Mouse (Mus musculus) CH12.LX (cell line): ENCODE data around the gene Ywhag. TPM values are rescaled to one million over a fixed set of nuclear protein-coding genes. Genes with fewer than 3 reads are reported as not detected.

Experiments used
- DNase-seq: peaks from one replicate; pipeline ENCODE4 v3.0.0-alpha.2; 2013; ENCODE audit errors: extremely low read depth
- H3K27ac ChIP-seq: 2 replicates; pipeline ENCODE4 v1.5.1; 2012; ENCODE audit warnings: low read depth, mild to moderate bottlenecking, control low read depth, moderate library complexity; ENCODE audit not compliant: insufficient read depth
- H3K27me3 ChIP-seq: replicated peaks from 2 replicates; pipeline ENCODE3; 2012; ENCODE audit warnings: inconsistent platforms
- H3K36me3 ChIP-seq, 2 experiments: replicated peaks in 1 of 2; 2 replicates each; pipeline versions ENCODE3 to v1.6.1; 2012; ENCODE audit warnings: inconsistent platforms in 1 of 2, low read length in 1 of 2, mild to moderate bottlenecking in 1 of 2, mixed read lengths in 1 of 2, moderate library complexity in 1 of 2; ENCODE audit not compliant: control insufficient read depth in 1 of 2, insufficient read depth in 1 of 2
- H3K4me1 ChIP-seq, 2 experiments: 2 replicates each; pipeline ENCODE4 v1.6.1; 2012; ENCODE audit warnings: inconsistent platforms in 1 of 2, moderate library complexity in 1 of 2; ENCODE audit not compliant: insufficient read depth in 2 of 2, control insufficient read depth in 1 of 2
- H3K4me2 ChIP-seq: 2 replicates; pipeline ENCODE4 v1.6.1; 2012; ENCODE audit warnings: low read depth, mild to moderate bottlenecking, control low read depth; ENCODE audit not compliant: poor library complexity, insufficient read depth, severe bottlenecking
- H3K4me3 ChIP-seq, 3 experiments: fragments of 150-350 bp in 1 of 3; sonication (generic) in 1 of 3; replicated peaks in 1 of 3; 2 replicates each; pipeline versions ENCODE3 to v1.5.1; 2011 to 2012; ENCODE audit warnings: low read depth in 2 of 3, low read length in 2 of 3, mild to moderate bottlenecking in 2 of 3, moderate library complexity in 2 of 3, control low read depth in 1 of 3, improper control_type of control experiment in 1 of 3, inconsistent platforms in 1 of 3, mixed read lengths in 1 of 3; ENCODE audit not compliant: poor library complexity in 1 of 3
- H3K79me2 ChIP-seq: replicated peaks from 2 replicates; pipeline ENCODE4 v1.6.1; 2012; ENCODE audit warnings: mild to moderate bottlenecking, moderate library complexity; ENCODE audit not compliant: control insufficient read depth, poor library complexity, insufficient read depth, severe bottlenecking; ENCODE audit errors: extremely low read depth
- H3K9ac ChIP-seq: 2 replicates; pipeline ENCODE4 v1.6.1; 2012; ENCODE audit warnings: low read depth, mild to moderate bottlenecking, control low read depth, moderate library complexity; ENCODE audit not compliant: insufficient read depth
- H3K9me3 ChIP-seq: replicated peaks from 2 replicates; pipeline ENCODE3; 2012; ENCODE audit warnings: low read length, inconsistent platforms, mixed read lengths
- BHLHE40 ChIP-seq: IDR thresholded peaks from 2 replicates; pipeline ENCODE4 v1.6.1; 2011; ENCODE audit warnings: mild to moderate bottlenecking, low read depth, low read length, improper control_type of control experiment
- CHD2 ChIP-seq: IDR thresholded peaks from 2 replicates; pipeline ENCODE4 v1.6.1; 2011; ENCODE audit warnings: low read length, improper control_type of control experiment
- CTCF ChIP-seq, 2 experiments: IDR thresholded peaks in 1 of 2; conservative IDR thresholded peaks in 1 of 2; 2 replicates each; pipeline ENCODE4 v1.5.1; 2011 to 2012; ENCODE audit warnings: low read depth in 2 of 2, low read length in 2 of 2, improper control_type of control experiment in 1 of 2, inconsistent platforms in 1 of 2, mild to moderate bottlenecking in 1 of 2, moderate library complexity in 1 of 2
- ELF1 ChIP-seq: IDR thresholded peaks from 2 replicates; pipeline ENCODE4 v1.6.1; 2014; ENCODE audit warnings: low read depth, mild to moderate bottlenecking, inconsistent platforms, low read length, improper control_type of control experiment
- EP300 ChIP-seq: IDR thresholded peaks from 2 replicates; pipeline ENCODE4 v1.6.1; 2011; ENCODE audit warnings: low read length, improper control_type of control experiment
- ETS1 ChIP-seq: conservative IDR thresholded peaks from 2 replicates; pipeline ENCODE4 v1.6.1; 2012; ENCODE audit warnings: low read depth, mild to moderate bottlenecking, inconsistent platforms, low read length, improper control_type of control experiment, moderate library complexity
- JUN ChIP-seq: IDR thresholded peaks from 2 replicates; pipeline ENCODE4 v1.6.1; 2011; ENCODE audit warnings: low read depth, mild to moderate bottlenecking, low read length, improper control_type of control experiment, moderate library complexity; ENCODE audit not compliant: insufficient read depth
- JUND ChIP-seq: conservative IDR thresholded peaks from 2 replicates; pipeline ENCODE4 v1.6.1; 2011; ENCODE audit warnings: low read depth, low read length, improper control_type of control experiment
- KAT2A ChIP-seq: IDR thresholded peaks from 2 replicates; pipeline ENCODE4 v1.6.1; 2012; ENCODE audit warnings: low read length, improper control_type of control experiment, inconsistent platforms; ENCODE audit not compliant: insufficient replicate concordance
- MXI1 ChIP-seq: IDR thresholded peaks from 2 replicates; pipeline ENCODE4 v1.6.1; 2011; ENCODE audit warnings: mild to moderate bottlenecking, low read depth, low read length, improper control_type of control experiment
- MYC ChIP-seq: IDR thresholded peaks from 2 replicates; pipeline ENCODE4 v1.6.1; 2011; ENCODE audit warnings: low read depth, mild to moderate bottlenecking, improper control_type of control experiment, low read length
- NELFE ChIP-seq: IDR thresholded peaks from 2 replicates; pipeline ENCODE4 v1.6.1; 2011; ENCODE audit warnings: low read depth, low read length, improper control_type of control experiment
- NRF1 ChIP-seq: IDR thresholded peaks from 2 replicates; pipeline ENCODE4 v1.6.1; 2014; ENCODE audit warnings: low read depth, mild to moderate bottlenecking, inconsistent platforms, low read length, improper control_type of control experiment, moderate library complexity
- POLR2A ChIP-seq: IDR thresholded peaks from 2 replicates; pipeline ENCODE4 v1.6.1; 2011; ENCODE audit warnings: low read depth, mild to moderate bottlenecking, improper control_type of control experiment, low read length
- POLR2AphosphoS2 ChIP-seq: IDR thresholded peaks from 2 replicates; pipeline ENCODE4 v1.6.1; 2011; ENCODE audit warnings: low read depth, low read length, improper control_type of control experiment
- RAD21 ChIP-seq: IDR thresholded peaks from 2 replicates; pipeline ENCODE4 v1.6.1; 2011; ENCODE audit warnings: low read depth, mild to moderate bottlenecking, low read length, improper control_type of control experiment, moderate library complexity
- RCOR1 ChIP-seq: conservative IDR thresholded peaks from 2 replicates; pipeline ENCODE4 v1.6.1; 2012; ENCODE audit warnings: low read depth, mild to moderate bottlenecking, inconsistent platforms, low read length, improper control_type of control experiment
- SMC3 ChIP-seq: IDR thresholded peaks from 2 replicates; pipeline ENCODE4 v1.6.1; 2011; ENCODE audit warnings: low read depth, low read length, improper control_type of control experiment
- USF1 ChIP-seq: IDR thresholded peaks from 2 replicates; pipeline ENCODE4 v1.6.1; 2014; ENCODE audit warnings: low read depth, mild to moderate bottlenecking, inconsistent platforms, low read length, improper control_type of control experiment
- USF2 ChIP-seq: conservative IDR thresholded peaks from 2 replicates; pipeline ENCODE4 v1.6.1; 2011; ENCODE audit warnings: low read depth, low read length, improper control_type of control experiment
- ZC3H11A ChIP-seq: IDR thresholded peaks from 2 replicates; pipeline ENCODE4 v1.6.1; 2012; ENCODE audit warnings: low read depth, mild to moderate bottlenecking, inconsistent platforms, low read length, improper control_type of control experiment
- ZNF384 ChIP-seq: IDR thresholded peaks from 2 replicates; pipeline ENCODE4 v1.6.1; 2012; ENCODE audit warnings: low read depth, low read length, improper control_type of control experiment, inconsistent platforms
- dilution Hi-C: fragments of 300-500 bp; cut with MboI; formaldehyde crosslinking; loops from 2 replicates; pipeline ENCODE4 v1.14.3; 2020; ENCODE audit warnings: low sequenced_read_pairs; ENCODE audit not compliant: extremely low pct_unique_long_range_greater_than_20kb, extremely low pct_ligation_motif_present
- in situ Hi-C: fragments of 300-500 bp; cut with MboI; formaldehyde crosslinking; loops from 3 replicates; pipeline ENCODE4 v1.14.3; 2019; ENCODE audit warnings: low sequenced_read_pairs, low pct_ligation_motif_present, low pct_unique_long_range_greater_than_20kb, mixed read lengths
- polyA plus RNA-seq: library from polyadenylated mRNA; unstranded; fragments of >175 nt; gene quantifications from 2 replicates; pipeline ENCODE4 v1.2.1, GENCODE M21; 2012; ENCODE audit warnings: low read depth; ENCODE audit not compliant: insufficient read length
- total RNA-seq, 2 experiments: library from RNA; depleted of rRNA; stranded (reverse); fragments of 300-350 nt in 1 of 2; fragments of >200 nt in 1 of 2; gene quantifications; 2 replicates each; pipeline ENCODE4 v1.2.3; 2012 to 2014

Gene Ywhag
- total and polyA plus RNA-seq, 3 experiments = 55.3 to 239 (median 77.3) TPM

DNA sequence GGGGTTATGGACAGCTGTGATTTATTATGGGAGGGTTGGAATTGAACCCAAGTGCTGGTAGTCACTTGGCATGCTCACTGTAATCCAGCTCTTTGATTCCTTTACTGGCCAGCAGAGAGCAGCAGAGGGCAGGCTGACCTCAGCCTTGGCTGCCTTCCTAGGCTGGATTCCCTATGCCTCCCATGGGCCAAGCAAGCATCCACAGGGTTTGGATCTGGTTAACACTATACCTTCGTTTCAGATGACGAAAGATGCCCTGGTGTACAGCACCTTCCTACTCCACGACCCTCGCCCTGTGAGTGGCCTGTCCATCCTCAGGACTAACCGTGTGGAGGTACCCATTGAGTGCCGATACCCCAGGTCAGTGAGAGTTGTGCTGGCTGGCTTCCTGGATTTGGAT is 48.0 kb upstream of the Ywhag start:
- peak; percentile 54 for DNase-seq

DNA sequence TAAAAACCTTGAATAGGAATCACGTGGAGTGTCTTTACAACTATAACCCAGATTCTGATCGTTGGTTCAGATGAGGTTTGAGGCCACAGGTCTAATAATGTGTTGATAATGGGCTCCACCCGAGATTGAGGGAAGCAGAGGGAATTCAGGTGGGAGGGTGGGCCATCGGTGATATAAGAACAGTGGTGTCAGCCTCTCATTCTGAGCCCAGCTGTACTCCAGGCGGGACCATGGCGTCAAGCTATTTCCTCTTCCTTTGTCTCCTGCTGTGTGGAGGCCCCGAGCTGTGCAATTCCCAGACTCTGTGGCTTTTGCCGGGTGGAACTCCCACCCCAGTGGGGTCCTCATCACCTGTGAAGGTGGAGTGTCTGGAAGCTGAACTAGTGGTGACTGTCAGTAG is 45.5 kb upstream of the Ywhag start, which contains the start of gene Zp3:
TSS of gene Zp3 (plus strand) at position 196 of the 400 bp plus-strand sequence.
- Histone ChIP-seq H3K27ac (no peak within 1 kb of the TSS), H3K4me3 (no peak within 1 kb of the TSS), H3K9ac (no peak within 1 kb of the TSS), H3K27me3 (peaks cover 3% of the 10 kb centered on the region), H3K4me1 (peaks cover 0 to 4% of the 10 kb centered on the region in 2 experiments; a peak in 2 of 4 replicates), H3K36me3 (no peaks in the 10 kb centered on the region), H3K4me2 (no peak within 1 kb of the TSS), H3K79me2 (no peaks in the 10 kb centered on the region), H3K9me3 (no peaks in the 10 kb centered on the region)
- TF ChIP-seq KAT2A = no peak
- no peak for TF ChIP-seq USF1
- no peak for TF ChIP-seq CTCF (conservative IDR thresholded peaks at IDR 0.05 in 1 of 2, IDR thresholded peaks at IDR 0.05 in 1 of 2; ENCODE audit: low read depth in 2 of 2, low read length in 2 of 2)
- no peak for TF ChIP-seq USF2
- no peak for TF ChIP-seq JUND
- TF ChIP-seq RCOR1 = no peak
- no peak for TF ChIP-seq EP300
- dilution Hi-C loops (no loop called here), in situ Hi-C loops (loop anchor here (5.0 to 10.0 kb wide), 2 partner anchors 77 to 195 kb away; partner anchors contain the start of gene Orai2)
- DNase-seq = no peak

More for the DNA sequence above, 48.0 kb upstream of the Ywhag start:
- H3K4me1 ChIP-seq = peaks cover 0 to 4% of the 10 kb centered on the region in 2 experiments; a peak in 1 of 4 replicates
- TF ChIP-seq CHD2 (no peak), POLR2A (no peak), RCOR1 (no peak), MYC (no peak), ELF1 (no peak), BHLHE40 (no peak), ZC3H11A (peak; percentile 72), SMC3 (peak; percentile 96), NRF1 (peak; percentile 23; the same call in 1 of the 2 replicates), RAD21 (peak; percentile 84), ETS1 (no peak), MXI1 (no peak), ZNF384 (no peak), NELFE (no peak; the same call in 1 of the 2 replicates), POLR2AphosphoS2 (no peak), JUN (no peak), CTCF (conservative IDR thresholded peaks at IDR 0.05 in 1 of 2, IDR thresholded peaks at IDR 0.05 in 1 of 2; ENCODE audit: low read depth in 2 of 2, low read length in 2 of 2) (peak; percentile 83 to 93)
- no peak overlapping the region for H3K9ac ChIP-seq
- dilution Hi-C loops (no loop called here), in situ Hi-C loops (loop anchor here (5.0 to 10.0 kb wide), 2 partner anchors 75 to 192 kb away; partner anchors contain the start of gene Orai2)
- H3K9me3 ChIP-seq = no peaks in the 10 kb centered on the region
- no peaks in the 10 kb centered on the region for H3K79me2 ChIP-seq
- H3K36me3 ChIP-seq = no peaks in the 10 kb centered on the region
- no peak overlapping the region for H3K4me3 ChIP-seq
- H3K4me2 ChIP-seq = no peak overlapping the region
- H3K27me3 ChIP-seq = peaks cover 3% of the 10 kb centered on the region
- H3K27ac ChIP-seq = no peak overlapping the region
